Mouse (Mus musculus): ENCODE results near the gene Odf3. TPM values are rescaled to one million over a fixed set of nuclear protein-coding genes. Genes with fewer than 3 reads are reported as not detected.
"Not testable (repeated sequence)": the region's sequence is repeated elsewhere in the genome, so short reads cannot be mapped to it uniquely, and the experiment has no call there.

Odf3 gene
- polyA plus RNA-seq, 1 experiment: not detected

GRCm38 (mm10) chr7:140877364-140877763 is 29.8 kb downstream of the Odf3 start:
- no peaks in the 10 kb centered on the region for H3K36me3 ChIP-seq (ENCODE audit: control insufficient read depth, insufficient read depth, low read length)
- no peak for TF ChIP-seq POLR2A (IDR thresholded peaks at IDR 0.05; ENCODE audit: control insufficient read depth, extremely low read depth, insufficient read depth, low read length, poor library complexity)
- TF ChIP-seq CTCF (IDR thresholded peaks at IDR 0.05; ENCODE audit: borderline replicate concordance, control insufficient read depth, extremely low read depth, insufficient read depth, low read length, poor library complexity): no peak
- H3K27ac ChIP-seq (ENCODE audit: control insufficient read depth, insufficient read depth, low read length): no peak overlapping the region
- 55% methylated on average over 6 of the region's 6 CpGs for WGBS
- H3K4me3 ChIP-seq (ENCODE audit: control insufficient read depth, insufficient read depth, low read length): no peak overlapping the region
- peaks cover 13% of the 10 kb centered on the region for H3K4me1 ChIP-seq (replicated peaks; ENCODE audit: control insufficient read depth, insufficient read depth, low read length)
- no peaks in the 10 kb centered on the region for H3K27me3 ChIP-seq (ENCODE audit: control insufficient read depth, insufficient read depth, low read length)
- DNase-seq: no peak

- no peak for DNase-seq
- TF ChIP-seq POLR2A (IDR thresholded peaks at IDR 0.05; ENCODE audit: control insufficient read depth, extremely low read depth, insufficient read depth, low read length, poor library complexity) (no peak), CTCF (IDR thresholded peaks at IDR 0.05; ENCODE audit: borderline replicate concordance, control insufficient read depth, extremely low read depth, insufficient read depth, low read length, poor library complexity) (no peak)
- no peaks in the 10 kb centered on the region for H3K36me3 ChIP-seq (ENCODE audit: control insufficient read depth, insufficient read depth, low read length)
- peaks cover 17% of the 10 kb centered on the region for H3K4me1 ChIP-seq (replicated peaks; ENCODE audit: control insufficient read depth, insufficient read depth, low read length)
- 13% methylated on average over 7 of the region's 7 CpGs for WGBS
- no peak overlapping the region for H3K4me3 ChIP-seq (ENCODE audit: control insufficient read depth, insufficient read depth, low read length)
- peak overlapping the region; percentile 62; the same call in 1 of the 2 replicates for H3K27ac ChIP-seq (ENCODE audit: control insufficient read depth, insufficient read depth, low read length)
- H3K27me3 ChIP-seq (ENCODE audit: control insufficient read depth, insufficient read depth, low read length): no peaks in the 10 kb centered on the region
Observed at GRCm38 (mm10) chr7:140879355-140879754, 31.8 kb downstream of the Odf3 start.

GRCm38 (mm10) chr7:140880419-140880818 is 32.8 kb downstream of the Odf3 start:
- no peaks in the 10 kb centered on the region for H3K27me3 ChIP-seq (ENCODE audit: control insufficient read depth, insufficient read depth, low read length)
- H3K36me3 ChIP-seq (ENCODE audit: control insufficient read depth, insufficient read depth, low read length): no peaks in the 10 kb centered on the region
- no peak overlapping the region for H3K4me3 ChIP-seq (ENCODE audit: control insufficient read depth, insufficient read depth, low read length)
- H3K4me1 ChIP-seq (replicated peaks; ENCODE audit: control insufficient read depth, insufficient read depth, low read length): peaks cover 17% of the 10 kb centered on the region
- no peak for DNase-seq
- 49% methylated on average over 3 of the region's 3 CpGs for WGBS
- no peak overlapping the region for H3K27ac ChIP-seq (ENCODE audit: control insufficient read depth, insufficient read depth, low read length)
- no peak for TF ChIP-seq CTCF (IDR thresholded peaks at IDR 0.05; ENCODE audit: borderline replicate concordance, control insufficient read depth, extremely low read depth, insufficient read depth, low read length, poor library complexity)
- no peak for TF ChIP-seq POLR2A (IDR thresholded peaks at IDR 0.05; ENCODE audit: control insufficient read depth, extremely low read depth, insufficient read depth, low read length, poor library complexity)

GRCm38 (mm10) chr7:140880865-140881515 is 33.4 kb downstream of the Odf3 start:
- TF ChIP-seq CTCF (IDR thresholded peaks at IDR 0.05; ENCODE audit: borderline replicate concordance, control insufficient read depth, extremely low read depth, insufficient read depth, low read length, poor library complexity) (no peak), POLR2A (IDR thresholded peaks at IDR 0.05; ENCODE audit: control insufficient read depth, extremely low read depth, insufficient read depth, low read length, poor library complexity) (no peak)
- Histone ChIP-seq H3K4me1 (replicated peaks; ENCODE audit: control insufficient read depth, insufficient read depth, low read length) (peaks cover 17% of the 10 kb centered on the region), H3K36me3 (ENCODE audit: control insufficient read depth, insufficient read depth, low read length) (peaks cover under 1% of the 10 kb centered on the region; the same call in 1 of the 2 replicates), H3K4me3 (ENCODE audit: control insufficient read depth, insufficient read depth, low read length) (no peak overlapping the region), H3K27me3 (ENCODE audit: control insufficient read depth, insufficient read depth, low read length) (no peaks in the 10 kb centered on the region), H3K27ac (ENCODE audit: control insufficient read depth, insufficient read depth, low read length) (no peak overlapping the region)
- WGBS: 4% methylated on average over 8 of the region's 8 CpGs
- DNase-seq: no peak

GRCm38 (mm10) chr7:140881696-140882468 is 34.3 kb downstream of the Odf3 start, which contains the start of the genes Psmd13 and Sirt3:
Psmd13 (plus strand) TSS chr7:140881968.
Sirt3 (minus strand) TSS chr7:140882309.
- Histone ChIP-seq H3K27ac (ENCODE audit: control insufficient read depth, insufficient read depth, low read length) (peak within 1 kb of the TSS; percentile 13; the same call in 1 of the 2 replicates), H3K4me3 (ENCODE audit: control insufficient read depth, insufficient read depth, low read length) (peak within 1 kb of the TSS; percentile 98), H3K27me3 (ENCODE audit: control insufficient read depth, insufficient read depth, low read length) (no peaks in the 10 kb centered on the region), H3K4me1 (replicated peaks; ENCODE audit: control insufficient read depth, insufficient read depth, low read length) (peaks cover 17% of the 10 kb centered on the region), H3K36me3 (ENCODE audit: control insufficient read depth, insufficient read depth, low read length) (peaks cover 9% of the 10 kb centered on the region)
- DNase-seq: peak; percentile 95
- TF ChIP-seq CTCF (IDR thresholded peaks at IDR 0.05; ENCODE audit: borderline replicate concordance, control insufficient read depth, extremely low read depth, insufficient read depth, low read length, poor library complexity): no peak
- TF ChIP-seq POLR2A (IDR thresholded peaks at IDR 0.05; ENCODE audit: control insufficient read depth, extremely low read depth, insufficient read depth, low read length, poor library complexity): peak; percentile 56
- under 1% methylated on average over 58 of the region's 59 CpGs for WGBS

- under 1% methylated on average over 12 of the region's 12 CpGs for WGBS
- no peak overlapping the region for H3K27ac ChIP-seq (ENCODE audit: control insufficient read depth, insufficient read depth, low read length)
Observed at GRCm38 (mm10) chr7:140882469-140882803, 34.8 kb downstream of the Odf3 start.

GRCm38 (mm10) chr7:140890636-140891035 is 43.0 kb downstream of the Odf3 start:
- H3K27me3 ChIP-seq (ENCODE audit: control insufficient read depth, insufficient read depth, low read length); H3K4me3 ChIP-seq (ENCODE audit: control insufficient read depth, insufficient read depth, low read length); DNase-seq; H3K27ac ChIP-seq (ENCODE audit: control insufficient read depth, insufficient read depth, low read length); H3K4me1 ChIP-seq (replicated peaks; ENCODE audit: control insufficient read depth, insufficient read depth, low read length): not testable (repeated sequence)
- WGBS: 98% methylated on average over 16 of the region's 16 CpGs
- H3K36me3 ChIP-seq (ENCODE audit: control insufficient read depth, insufficient read depth, low read length): peaks cover 66% of the 10 kb centered on the region

More at GRCm38 (mm10) chr7:140882469-140882803, 34.8 kb downstream of the Odf3 start:
- no peak for DNase-seq
- TF ChIP-seq CTCF (IDR thresholded peaks at IDR 0.05; ENCODE audit: borderline replicate concordance, control insufficient read depth, extremely low read depth, insufficient read depth, low read length, poor library complexity) (no peak), POLR2A (IDR thresholded peaks at IDR 0.05; ENCODE audit: control insufficient read depth, extremely low read depth, insufficient read depth, low read length, poor library complexity) (no peak)
- Histone ChIP-seq H3K4me1 (replicated peaks; ENCODE audit: control insufficient read depth, insufficient read depth, low read length) (peaks cover 17% of the 10 kb centered on the region), H3K27me3 (ENCODE audit: control insufficient read depth, insufficient read depth, low read length) (no peaks in the 10 kb centered on the region), H3K36me3 (ENCODE audit: control insufficient read depth, insufficient read depth, low read length) (peaks cover 15% of the 10 kb centered on the region), H3K4me3 (ENCODE audit: control insufficient read depth, insufficient read depth, low read length) (peak overlapping the region; percentile 98)

Measured in thymus, adult 2 months (tissue).